12 mouse cellular contexts compared by ENCODE assay signal in the genomic region with DNA sequence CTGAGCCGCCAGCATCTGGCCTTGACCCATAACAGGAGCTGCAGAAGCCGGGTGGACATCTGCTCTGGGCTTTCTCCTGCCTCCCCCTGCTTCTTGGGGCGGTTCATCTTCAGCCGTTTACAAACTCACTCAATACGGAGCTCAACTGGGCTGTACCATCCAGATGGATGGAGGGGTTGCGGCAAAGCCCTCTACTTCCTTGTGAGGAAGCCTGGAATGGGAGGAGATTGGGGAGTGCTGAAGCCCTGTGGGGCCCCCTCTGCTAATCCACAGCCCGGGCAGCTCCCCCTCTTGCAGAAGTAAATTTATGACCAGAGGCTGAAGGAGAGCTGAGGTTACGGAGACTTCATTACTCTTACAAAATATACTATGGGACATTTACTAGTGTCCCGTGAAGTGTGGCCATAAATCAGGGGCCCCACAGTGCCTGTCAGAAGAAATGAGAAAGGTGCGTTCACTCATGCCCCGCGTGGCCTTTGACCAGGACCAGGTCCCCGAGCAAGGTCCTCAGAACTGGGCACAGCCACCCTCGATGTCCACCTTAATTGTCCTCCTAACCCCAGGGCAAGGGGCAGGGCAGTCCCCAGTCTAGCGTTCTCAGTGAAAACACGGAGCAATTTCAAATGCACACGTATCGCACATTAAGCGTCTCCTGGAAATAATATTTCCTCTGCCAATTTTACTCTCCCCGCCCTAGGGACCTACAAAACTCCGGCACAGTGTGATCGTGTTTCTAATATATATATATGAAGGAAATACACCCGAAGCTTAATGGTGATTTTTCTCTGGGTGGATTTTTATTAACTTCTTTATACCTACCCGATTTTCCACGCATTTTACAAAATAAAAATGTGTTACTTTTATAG.
DNase-seq lines count a peak whose midpoint lies in the region; ATAC-seq and TF ChIP-seq lines count a peak whose summit lies in the region.
"Had no signal": no experiment of that assay in that cellular context is flagged by ENCODE, and none has a peak within 500 bp of the region (broad histone marks: within the 10 kb centered on the region; RNA-seq: fewer than 3 reads in every experiment).

No protein-coding gene starts in this region.

- no peaks in the 10 kb centered on the region for H3K36me3 ChIP-seq in embryonic facial prominence, embryonic 10.5 days (replicated peaks)
- no peaks in the 10 kb centered on the region for H3K36me3 ChIP-seq in kidney, postnatal 0 days (ENCODE audit: insufficient read depth, low read length)
- no peaks in the 10 kb centered on the region for H3K36me3 ChIP-seq in neural tube, embryonic 14.5 days (ENCODE audit: control insufficient read depth, insufficient read depth, low read length)
- H3K36me3 ChIP-seq in forebrain, embryonic 15.5 days = no peaks in the 10 kb centered on the region

- peak overlapping the region; percentile 8; the same call in 1 of the 2 replicates for H3K27ac ChIP-seq in embryonic facial prominence, embryonic 10.5 days (replicated peaks)
- H3K27ac ChIP-seq in kidney, postnatal 0 days = no peak overlapping the region
- H3K27ac ChIP-seq in neural tube, embryonic 14.5 days (ENCODE audit: low read depth, low read length) = no peak overlapping the region
- H3K27ac ChIP-seq in forebrain, embryonic 15.5 days (replicated peaks) = no peak overlapping the region
- H3K27ac ChIP-seq: liver, embryonic 14.5 days had no signal

- H3K9me3 ChIP-seq in embryonic facial prominence, embryonic 10.5 days = no peaks in the 10 kb centered on the region
- no peaks in the 10 kb centered on the region for H3K9me3 ChIP-seq in kidney, postnatal 0 days (replicated peaks; ENCODE audit: low read length)
- no peaks in the 10 kb centered on the region for H3K9me3 ChIP-seq in neural tube, embryonic 14.5 days (ENCODE audit: control insufficient read depth, low read length)
- H3K9me3 ChIP-seq in forebrain, embryonic 15.5 days = no peaks in the 10 kb centered on the region

- no peak overlapping the region for H3K4me3 ChIP-seq in embryonic facial prominence, embryonic 10.5 days
- no peak overlapping the region; the same call in 1 of the 2 replicates for H3K4me3 ChIP-seq in kidney, postnatal 0 days (replicated peaks; ENCODE audit: low read depth, low read length)
- no peak overlapping the region for H3K4me3 ChIP-seq in neural tube, embryonic 14.5 days (ENCODE audit: low read depth, low read length)
- no peak overlapping the region for H3K4me3 ChIP-seq in forebrain, embryonic 15.5 days
- H3K4me3 ChIP-seq: myocyte had no signal

- H3K27me3 ChIP-seq in embryonic facial prominence, embryonic 10.5 days (replicated peaks; ENCODE audit: low read depth, poor library complexity, severe bottlenecking) = peaks cover 6% of the 10 kb centered on the region
- H3K27me3 ChIP-seq in kidney, postnatal 0 days (ENCODE audit: insufficient read depth, low read length) = no peaks in the 10 kb centered on the region
- H3K27me3 ChIP-seq in neural tube, embryonic 14.5 days (ENCODE audit: control insufficient read depth, insufficient read depth, low read length) = no peaks in the 10 kb centered on the region
- H3K27me3 ChIP-seq in forebrain, embryonic 15.5 days = no peaks in the 10 kb centered on the region
- H3K27me3 ChIP-seq: Patski had no signal

- 75% methylated on average over 25 of the region's 25 CpGs for WGBS in embryonic facial prominence, embryonic 10.5 days
- 17% methylated on average over 25 of the region's 25 CpGs for WGBS in kidney, postnatal 0 days
- 41% methylated on average over 25 of the region's 25 CpGs for WGBS in neural tube, embryonic 14.5 days
- 86% methylated on average over 25 of the region's 25 CpGs for WGBS in forebrain, embryonic 15.5 days

- peak; percentile 9 for DNase-seq in adrenal gland, postnatal 10 days
- no peak for DNase-seq in adrenal gland, adult 18-20 months (ENCODE audit: low spot score in 2 of 2)
- no peak for DNase-seq in embryonic facial prominence, embryonic 10.5 days (ENCODE audit: low spot score)
- DNase-seq in kidney, postnatal 0 days (ENCODE audit: low spot score) = peak; percentile 95
- DNase-seq in right cerebral cortex, postnatal 14 days = no peak
- no peak for DNase-seq in heart, adult 9 months (ENCODE audit: low spot score in 2 of 2)
- DNase-seq: gastrocnemius, postnatal 36 days had no signal

- H3K9ac ChIP-seq in kidney, postnatal 0 days (ENCODE audit: low read depth, low read length) = no peak overlapping the region
- H3K9ac ChIP-seq in neural tube, embryonic 14.5 days (replicated peaks; ENCODE audit: low read depth, low read length) = no peak overlapping the region
- no peak overlapping the region for H3K9ac ChIP-seq in forebrain, embryonic 15.5 days (replicated peaks)
- H3K9ac ChIP-seq: liver, embryonic 14.5 days had no signal

- peak overlapping the region; percentile 42 for H3K4me2 ChIP-seq in kidney, postnatal 0 days (ENCODE audit: low read length)
- peak overlapping the region; percentile 7; the same call in 1 of the 2 replicates for H3K4me2 ChIP-seq in neural tube, embryonic 14.5 days (ENCODE audit: low read depth, low read length)
- no peak overlapping the region for H3K4me2 ChIP-seq in forebrain, embryonic 15.5 days (replicated peaks)

- TF ChIP-seq CTCF in kidney, postnatal 0 days (IDR thresholded peaks at IDR 0.05; ENCODE audit: low read depth) = no peak

- ATAC-seq in kidney, postnatal 0 days (replicated peaks; ENCODE audit: low FRiP score, low read depth) = peak; percentile 60
- peak; percentile 66 for ATAC-seq in neural tube, embryonic 14.5 days (ENCODE audit: low read depth)
- ATAC-seq in forebrain, embryonic 15.5 days (replicated peaks) = no peak
- ATAC-seq: Patski had no signal

- peaks cover 39% of the 10 kb centered on the region for H3K4me1 ChIP-seq in embryonic facial prominence, embryonic 10.5 days
- H3K4me1 ChIP-seq in kidney, postnatal 0 days (replicated peaks; ENCODE audit: insufficient read depth, low read length) = peaks cover 5% of the 10 kb centered on the region; the same call in 1 of the 2 replicates
- H3K4me1 ChIP-seq in neural tube, embryonic 14.5 days (ENCODE audit: control insufficient read depth, insufficient read depth, low read length) = peaks cover 8% of the 10 kb centered on the region; the same call in 1 of the 2 replicates
- H3K4me1 ChIP-seq in forebrain, embryonic 15.5 days = no peaks in the 10 kb centered on the region

Comparison
In these comparisons a context has a peak if more than half of its experiments do, and no peak if none do; other contexts are left out.
1. DNase-seq: peak in adrenal gland, postnatal 10 days (single experiment) and kidney, postnatal 0 days (single experiment); none in adrenal gland, adult 18-20 months (0 of 2), embryonic facial prominence, embryonic 10.5 days (single experiment), right cerebral cortex, postnatal 14 days (single experiment) and heart, adult 9 months (0 of 2).